Mouse (Mus musculus) thymus, adult 2 months (tissue): Measurements from ENCODE around the gene Prkn.

ENCODE experiments used
- CTCF ChIP-seq: fragments of 200-500 bp; IDR thresholded peaks from 2 replicates; pipeline ENCODE4 v1.5.1; 2012; ENCODE audit warnings: mild to moderate bottlenecking, control low read depth, low read length, moderate library complexity, borderline replicate concordance; ENCODE audit not compliant: control insufficient read depth, poor library complexity, insufficient read depth; ENCODE audit errors: extremely low read depth
- POLR2A ChIP-seq: fragments of 200-500 bp; IDR thresholded peaks from 2 replicates; pipeline ENCODE4 v1.6.1; 2012; ENCODE audit warnings: mild to moderate bottlenecking, low read length, control low read depth, moderate library complexity; ENCODE audit not compliant: control insufficient read depth, poor library complexity, insufficient read depth; ENCODE audit errors: extremely low read depth

GRCm38 (mm10) chr17:11858772-11859405, 1018.7 kb downstream of the Prkn start:
- TF ChIP-seq POLR2A (no peak), CTCF (no peak)
